Mouse (Mus musculus): ENCODE measurements around the gene Ptcd3. TPM values are rescaled to one million over a fixed set of nuclear protein-coding genes. Genes with fewer than 3 reads are reported as not detected.

The Ptcd3 gene
- polyA plus RNA-seq, 1 experiment from 2014 or later, result 112 TPM

DNA sequence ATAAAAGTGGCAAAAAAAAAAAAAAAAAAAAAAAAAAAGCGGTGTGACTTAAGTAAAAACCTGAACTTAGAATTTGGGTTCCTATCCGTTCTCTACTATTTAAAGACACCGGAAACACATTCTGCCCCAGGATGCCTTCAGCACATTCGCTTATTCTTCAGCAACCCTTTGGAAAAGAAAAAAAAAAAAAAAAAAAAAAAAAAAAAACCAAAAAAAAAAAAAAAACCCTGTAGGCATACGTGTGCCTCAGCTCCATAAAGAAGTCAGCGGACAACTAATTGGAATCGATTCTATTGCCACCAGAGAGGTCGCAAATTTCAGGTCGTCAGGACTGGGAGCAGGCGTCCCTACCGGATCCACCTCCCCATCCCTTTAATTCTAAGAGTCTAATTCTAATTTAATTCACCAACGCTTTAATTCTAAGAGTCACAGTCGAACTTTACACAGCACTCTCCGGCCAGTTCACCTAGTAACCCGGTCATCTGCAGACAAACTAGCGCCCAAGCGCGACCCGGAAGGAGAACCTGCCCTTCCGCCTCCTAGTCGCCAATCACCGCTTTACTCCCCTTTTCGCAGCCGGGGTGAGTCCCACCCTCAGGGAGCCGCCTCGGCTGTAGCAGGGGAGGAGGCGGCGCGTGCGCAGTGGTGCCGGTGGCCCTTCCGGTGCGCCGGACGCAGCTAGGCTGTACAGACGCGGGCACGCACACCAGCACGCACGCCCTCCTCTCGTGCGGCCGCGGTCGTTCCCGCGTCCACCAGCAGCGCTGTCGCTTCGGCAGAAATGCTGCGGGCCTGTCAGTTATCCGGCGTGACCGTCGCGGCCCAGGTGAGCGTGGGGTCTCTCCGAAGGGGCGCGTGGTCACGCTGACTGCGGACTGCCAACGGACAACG is 77.6 kb downstream of the Ptcd3 start, which contains the start of gene Immt:
Gene Immt (plus strand): TSS at position 642 of the 891 bp plus-strand sequence.
- H3K4me2 ChIP-seq (ENCODE audit: low read length), result peak within 1 kb of the TSS; percentile 80
- H3K36me3 ChIP-seq (ENCODE audit: control insufficient read depth, insufficient read depth, low read length), result 0 out of 2 replicates have a peak, but pooled peaks cover 4% of the 10 kb centered on the region
- peak within 1 kb of the TSS; percentile 82 to 90 for H3K4me3 ChIP-seq (ENCODE audit: control insufficient read depth in 1 of 2, insufficient read depth in 1 of 2, low read depth in 1 of 2, low read length in 2 of 2)
- peak within 1 kb of the TSS; percentile 94 for H3K9ac ChIP-seq (ENCODE audit: low read length)
- no peaks in the 10 kb centered on the region for H3K27me3 ChIP-seq (ENCODE audit: control insufficient read depth, insufficient read depth, low read length)
- peaks cover 0 to 15% of the 10 kb centered on the region in 2 experiments; a peak in 2 of 4 replicates for H3K4me1 ChIP-seq (ENCODE audit: control insufficient read depth in 2 of 2, insufficient read depth in 2 of 2, low read length in 2 of 2)
- under 1% methylated on average over 64 of the region's 64 CpGs for WGBS
- ATAC-seq (ENCODE audit: insufficient number of reproducible peaks, insufficient read depth, low FRiP score, low read depth), result peak; percentile 100
- H3K27ac ChIP-seq (replicated peaks in 1 of 2; ENCODE audit: control insufficient read depth in 1 of 2, insufficient read depth in 1 of 2, low read depth in 2 of 2, low read length in 2 of 2), result peak within 1 kb of the TSS; percentile 92 to 95
- no peaks in the 10 kb centered on the region for H3K9me3 ChIP-seq (ENCODE audit: control insufficient read depth, low read length)

Other genes starting within 250 kb of the Ptcd3 start
- gene Reep1, start 201.2 kb downstream of the Ptcd3 start, polyA plus RNA-seq (2014; fragmentation: Nextera tagmentation; extraction: Ambion mirVana), result 19.0 and 23.6 TPM in 2 replicates
- 65.1 and 66.2 TPM in 2 replicates for gene Mrpl35, start 81.8 kb downstream of the Ptcd3 start, polyA plus RNA-seq (2014; fragmentation: Nextera tagmentation; extraction: Ambion mirVana)
- gene Immt, start 77.4 kb downstream of the Ptcd3 start, polyA plus RNA-seq (2014; fragmentation: Nextera tagmentation; extraction: Ambion mirVana), result 342 and 349 TPM in 2 replicates
- 17.0 and 17.6 TPM in 2 replicates for gene Polr1a, start 303 bp upstream of the Ptcd3 start, polyA plus RNA-seq (2014; fragmentation: Nextera tagmentation; extraction: Ambion mirVana)
- 44.4 and 48.2 TPM in 2 replicates for gene St3gal5, start 188.8 kb upstream of the Ptcd3 start, polyA plus RNA-seq (2014; fragmentation: Nextera tagmentation; extraction: Ambion mirVana)

Measured in heart, embryonic 14.5 days (tissue).